Mouse (Mus musculus): ENCODE results near the gene Sh3rf1.

DNA sequence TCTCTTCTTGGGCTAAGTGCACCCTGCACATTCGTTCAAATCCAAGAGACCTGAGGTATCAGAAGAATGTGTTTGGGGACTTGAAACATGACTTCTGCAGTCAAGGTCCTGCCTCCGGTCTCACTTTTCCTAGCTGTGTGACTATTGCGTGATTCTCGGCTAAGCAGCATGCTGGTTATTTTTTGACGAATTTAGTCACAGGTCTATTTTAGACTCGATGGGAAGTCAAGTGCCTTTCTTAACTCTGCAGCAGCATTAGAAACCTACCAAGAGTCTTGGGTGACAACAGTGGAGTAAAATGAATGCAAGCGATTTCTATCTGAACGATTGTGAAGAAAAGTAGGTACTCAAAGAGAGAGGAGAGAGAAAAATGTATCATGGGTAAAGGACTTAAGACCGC, 149.6 kb downstream of the Sh3rf1 start:
- no peak for TF ChIP-seq CTCF (IDR thresholded peaks at IDR 0.05; ENCODE audit: borderline replicate concordance, insufficient read depth, low read depth, low read length)
- TF ChIP-seq POLR2A (IDR thresholded peaks at IDR 0.05; ENCODE audit: borderline replicate concordance, insufficient read depth, low read length) = no peak
